Mouse (Mus musculus) megakaryocyte, embryonic 14.5 days (primary cell): ENCODE measurements at regions not wholly inside any gene's neighbourhood (a gene's known extent, or its start where the extent isn't known, plus 50 kb on each side); places are given as distances from the start of the nearest gene placed in this dataset.
A peak's percentile ranks its signal among the peaks of the same experiment; 100 is the strongest.

Experiments
- H3K27me3 ChIP-seq: replicated peaks from 2 replicates; pipeline ENCODE3; 2012; ENCODE audit warnings: inconsistent platforms
- H3K36me3 ChIP-seq: replicated peaks from 2 replicates; pipeline ENCODE3; 2012; ENCODE audit warnings: low read length, inconsistent platforms, mixed read lengths
- H3K4me1 ChIP-seq: 2 replicates; pipeline ENCODE4 v1.6.1; 2012; ENCODE audit warnings: inconsistent platforms
- H3K4me3 ChIP-seq: replicated peaks from 2 replicates; pipeline ENCODE3; 2012; ENCODE audit warnings: moderate library complexity, mild to moderate bottlenecking, inconsistent platforms
- H3K9me3 ChIP-seq: 2 replicates; pipeline ENCODE4 v1.6.1; 2012; ENCODE audit warnings: inconsistent platforms
- FLI1 ChIP-seq: IDR thresholded peaks from 2 replicates; pipeline ENCODE4 v1.6.1; 2012; ENCODE audit warnings: low read length, inconsistent platforms, mixed read lengths
- GATA1 ChIP-seq: IDR thresholded peaks from 3 replicates; pipeline ENCODE4 v1.6.1; 2012; ENCODE audit warnings: mixed read lengths, low read length, inconsistent platforms, borderline replicate concordance

- no peaks in the 10 kb centered on the region for H3K4me1 ChIP-seq
- H3K9me3 ChIP-seq, result no peaks in the 10 kb centered on the region
- H3K4me3 ChIP-seq, result no peak overlapping the region
- H3K36me3 ChIP-seq, result no peaks in the 10 kb centered on the region
- TF ChIP-seq GATA1, result no peak
- TF ChIP-seq FLI1, result no peak
- no peaks in the 10 kb centered on the region for H3K27me3 ChIP-seq
Measured at GRCm38 (mm10) chr16:57823329-57823728, 68.8 kb upstream of the Col8a1 start.

GRCm38 (mm10) chr16:57845416-57845815, 90.9 kb upstream of the Col8a1 start:
- Histone ChIP-seq H3K4me3 (no peak overlapping the region), H3K36me3 (no peaks in the 10 kb centered on the region), H3K27me3 (no peaks in the 10 kb centered on the region), H3K9me3 (peaks cover 5% of the 10 kb centered on the region; the same call in 1 of the 2 replicates), H3K4me1 (no peaks in the 10 kb centered on the region)
- no peak for TF ChIP-seq GATA1
- TF ChIP-seq FLI1, result no peak

- H3K36me3 ChIP-seq, result no peaks in the 10 kb centered on the region
- H3K4me3 ChIP-seq, result no peak overlapping the region
- no peaks in the 10 kb centered on the region for H3K27me3 ChIP-seq
- no peaks in the 10 kb centered on the region for H3K4me1 ChIP-seq
- TF ChIP-seq GATA1, result no peak
- no peak for TF ChIP-seq FLI1
- peaks cover 5% of the 10 kb centered on the region; the same call in 1 of the 2 replicates for H3K9me3 ChIP-seq
Measured at GRCm38 (mm10) chr16:57846386-57846785, 91.8 kb upstream of the Col8a1 start.

- TF ChIP-seq FLI1, result no peak
- TF ChIP-seq GATA1, result no peak
Measured at GRCm38 (mm10) chr16:57851854-57852253, 97.3 kb upstream of the Col8a1 start.

GRCm38 (mm10) chr16:57852838-57853460, 98.4 kb upstream of the Col8a1 start:
- H3K36me3 ChIP-seq, result no peaks in the 10 kb centered on the region
- H3K9me3 ChIP-seq, result no peaks in the 10 kb centered on the region
- no peaks in the 10 kb centered on the region for H3K27me3 ChIP-seq
- peaks cover 3% of the 10 kb centered on the region; the same call in 1 of the 2 replicates for H3K4me1 ChIP-seq
- no peak overlapping the region for H3K4me3 ChIP-seq
- no peak for TF ChIP-seq GATA1
- TF ChIP-seq FLI1, result no peak

More at GRCm38 (mm10) chr16:57851854-57852253, 97.3 kb upstream of the Col8a1 start:
- Histone ChIP-seq H3K27me3 (no peaks in the 10 kb centered on the region), H3K4me3 (no peak overlapping the region), H3K4me1 (no peaks in the 10 kb centered on the region; the same call in 1 of the 2 replicates), H3K9me3 (peaks cover 2% of the 10 kb centered on the region; the same call in 1 of the 2 replicates), H3K36me3 (no peaks in the 10 kb centered on the region)

- H3K9me3 ChIP-seq, result no peaks in the 10 kb centered on the region
- H3K4me1 ChIP-seq, result peaks cover 6% of the 10 kb centered on the region; the same call in 1 of the 2 replicates
- no peaks in the 10 kb centered on the region for H3K36me3 ChIP-seq
- TF ChIP-seq GATA1, result no peak
- TF ChIP-seq FLI1, result no peak
- H3K27me3 ChIP-seq, result no peaks in the 10 kb centered on the region
- H3K4me3 ChIP-seq, result no peak overlapping the region
Measured at GRCm38 (mm10) chr16:57853751-57854150, 99.2 kb upstream of the Col8a1 start.

- Histone ChIP-seq H3K27me3 (no peaks in the 10 kb centered on the region), H3K36me3 (no peaks in the 10 kb centered on the region), H3K4me1 (peaks cover 6% of the 10 kb centered on the region; the same call in 1 of the 2 replicates), H3K9me3 (no peaks in the 10 kb centered on the region), H3K4me3 (no peak overlapping the region)
- TF ChIP-seq FLI1 (no peak), GATA1 (no peak)
Measured at GRCm38 (mm10) chr16:57857071-57857470, 102.5 kb upstream of the Col8a1 start.

- peaks cover 6% of the 10 kb centered on the region; the same call in 1 of the 2 replicates for H3K4me1 ChIP-seq
- TF ChIP-seq FLI1, result no peak
- no peak for TF ChIP-seq GATA1
- H3K36me3 ChIP-seq, result no peaks in the 10 kb centered on the region
- no peaks in the 10 kb centered on the region for H3K27me3 ChIP-seq
- H3K9me3 ChIP-seq, result no peaks in the 10 kb centered on the region
- H3K4me3 ChIP-seq, result peak overlapping the region; percentile 78
Measured at GRCm38 (mm10) chr16:57858151-57858764, 103.7 kb upstream of the Col8a1 start.

GRCm38 (mm10) chr16:57858765-57859201, 104.2 kb upstream of the Col8a1 start:
- no peak overlapping the region for H3K4me3 ChIP-seq
- TF ChIP-seq FLI1 (no peak), GATA1 (no peak)
- H3K27me3 ChIP-seq, result no peaks in the 10 kb centered on the region
- H3K36me3 ChIP-seq, result no peaks in the 10 kb centered on the region
- H3K9me3 ChIP-seq, result no peaks in the 10 kb centered on the region
- peaks cover 6% of the 10 kb centered on the region; the same call in 1 of the 2 replicates for H3K4me1 ChIP-seq

- TF ChIP-seq FLI1 (no peak), GATA1 (no peak)
- Histone ChIP-seq H3K4me3 (no peak overlapping the region), H3K4me1 (no peaks in the 10 kb centered on the region), H3K27me3 (no peaks in the 10 kb centered on the region), H3K36me3 (no peaks in the 10 kb centered on the region), H3K9me3 (no peaks in the 10 kb centered on the region)
Measured at GRCm38 (mm10) chr16:57863206-57863860, 108.8 kb upstream of the Col8a1 start.
